Mouse (Mus musculus): ENCODE results near the gene Scrn2. TPM values are rescaled to one million over a fixed set of nuclear protein-coding genes. Genes with fewer than 3 reads are reported as not detected.

Gene Scrn2
- 20.6 and 21.2 TPM in 2 replicates for polyA plus RNA-seq (2015; fragmentation: Nextera tagmentation; extraction: Ambion mirVana)

- WGBS (ENCODE audit: insufficient replicate concordance), result under 1% methylated on average over 25 of the region's 25 CpGs
- Histone ChIP-seq H3K4me1 (ENCODE audit: insufficient read depth) (peaks cover 17% of the 10 kb centered on the region), H3K4me3 (ENCODE audit: low read depth, low read length) (peak within 1 kb of the TSS; percentile 68), H3K36me3 (replicated peaks; ENCODE audit: insufficient read depth, low read length) (no peaks in the 10 kb centered on the region), H3K9me3 (ENCODE audit: low read length) (no peaks in the 10 kb centered on the region), H3K27me3 (ENCODE audit: insufficient read depth, low read length) (0 out of 2 replicates have a peak, but pooled peaks cover under 1% of the 10 kb centered on the region), H3K9ac (replicated peaks) (peak within 1 kb of the TSS; percentile 72), H3K4me2 (ENCODE audit: low read depth, low read length) (peak within 1 kb of the TSS; percentile 88), H3K27ac (ENCODE audit: low read depth) (peak within 1 kb of the TSS; percentile 62)
- ATAC-seq (peak; percentile 83), DNase-seq (peak; percentile 93)
- TF ChIP-seq CTCF (IDR thresholded peaks at IDR 0.05; ENCODE audit: low read depth) (peak; percentile 92), EP300 (IDR thresholded peaks at IDR 0.05; ENCODE audit: low read depth) (no peak)
Measured at GRCm38 (mm10) chr11:97029686-97030417, at the start of gene Scrn2. Scrn2 (plus strand) TSS chr11:97029938.

DNA sequence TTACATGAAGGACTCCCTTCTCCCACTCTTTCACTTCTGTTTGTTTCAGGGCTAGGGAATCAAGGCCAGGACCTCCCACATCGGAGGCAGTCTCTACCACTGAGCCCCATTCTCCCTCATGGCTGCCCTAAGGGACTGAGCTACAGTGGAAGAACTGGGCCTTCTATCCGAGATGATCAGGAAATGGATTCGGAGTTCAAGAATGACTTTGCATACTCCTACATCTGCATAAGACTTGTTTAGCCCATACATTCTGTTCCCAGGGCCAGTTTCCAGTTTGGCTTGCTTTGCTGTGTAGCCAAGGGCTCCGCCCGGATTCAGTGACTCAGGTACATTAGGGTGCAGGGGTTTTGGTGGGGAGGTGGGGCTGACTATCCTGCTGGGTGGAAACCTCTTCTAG is 49.7 kb upstream of the Scrn2 start:
- DNase-seq (no peak), ATAC-seq (no peak)
- 72% methylated on average over 5 of the region's 5 CpGs for WGBS (ENCODE audit: insufficient replicate concordance)
- no peaks in the 10 kb centered on the region for H3K9me3 ChIP-seq (ENCODE audit: low read length)
- no peak overlapping the region for H3K9ac ChIP-seq (replicated peaks)
- no peak overlapping the region for H3K4me2 ChIP-seq (ENCODE audit: low read depth, low read length)
- no peak overlapping the region for H3K27ac ChIP-seq (ENCODE audit: low read depth)
- peaks cover 22% of the 10 kb centered on the region for H3K4me1 ChIP-seq (ENCODE audit: insufficient read depth)
- no peaks in the 10 kb centered on the region for H3K36me3 ChIP-seq (replicated peaks; ENCODE audit: insufficient read depth, low read length)
- H3K4me3 ChIP-seq (ENCODE audit: low read depth, low read length), result no peak overlapping the region
- no peak for TF ChIP-seq EP300 (IDR thresholded peaks at IDR 0.05; ENCODE audit: low read depth)
- TF ChIP-seq CTCF (IDR thresholded peaks at IDR 0.05; ENCODE audit: low read depth), result no peak
- H3K27me3 ChIP-seq (ENCODE audit: insufficient read depth, low read length), result no peaks in the 10 kb centered on the region

DNA sequence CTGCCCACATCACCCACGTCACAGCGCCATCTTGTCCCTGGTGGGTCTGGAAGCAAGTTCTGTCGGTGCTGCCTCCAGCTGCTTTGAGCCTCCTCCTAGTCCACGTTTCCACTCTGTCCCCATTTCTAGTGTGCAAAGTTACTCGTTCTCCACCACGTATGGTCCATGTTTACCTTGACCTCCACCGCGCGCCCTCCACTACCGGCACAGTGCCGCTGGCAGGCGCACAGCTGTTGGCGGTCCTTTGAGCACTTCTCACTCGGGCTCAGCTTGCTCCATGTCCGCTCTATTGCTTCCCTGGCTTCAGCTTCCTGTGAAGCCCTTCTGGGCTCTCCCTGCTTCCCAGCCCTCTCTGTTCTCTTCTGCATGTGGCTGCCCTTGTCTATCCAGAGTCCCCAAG is 48.3 kb upstream of the Scrn2 start:
- H3K9ac ChIP-seq (replicated peaks), result no peak overlapping the region
- no peaks in the 10 kb centered on the region for H3K27me3 ChIP-seq (ENCODE audit: insufficient read depth, low read length)
- H3K4me2 ChIP-seq (ENCODE audit: low read depth, low read length), result no peak overlapping the region
- no peak for TF ChIP-seq CTCF (IDR thresholded peaks at IDR 0.05; ENCODE audit: low read depth)
- no peak for TF ChIP-seq EP300 (IDR thresholded peaks at IDR 0.05; ENCODE audit: low read depth)
- DNase-seq (no peak), ATAC-seq (no peak)
- no peaks in the 10 kb centered on the region for H3K9me3 ChIP-seq (ENCODE audit: low read length)
- H3K4me1 ChIP-seq (ENCODE audit: insufficient read depth), result peaks cover 8% of the 10 kb centered on the region
- H3K27ac ChIP-seq (ENCODE audit: low read depth), result no peak overlapping the region
- no peaks in the 10 kb centered on the region for H3K36me3 ChIP-seq (replicated peaks; ENCODE audit: insufficient read depth, low read length)
- WGBS (ENCODE audit: insufficient replicate concordance), result 61% methylated on average over 15 of the region's 15 CpGs
- no peak overlapping the region for H3K4me3 ChIP-seq (ENCODE audit: low read depth, low read length)

DNA sequence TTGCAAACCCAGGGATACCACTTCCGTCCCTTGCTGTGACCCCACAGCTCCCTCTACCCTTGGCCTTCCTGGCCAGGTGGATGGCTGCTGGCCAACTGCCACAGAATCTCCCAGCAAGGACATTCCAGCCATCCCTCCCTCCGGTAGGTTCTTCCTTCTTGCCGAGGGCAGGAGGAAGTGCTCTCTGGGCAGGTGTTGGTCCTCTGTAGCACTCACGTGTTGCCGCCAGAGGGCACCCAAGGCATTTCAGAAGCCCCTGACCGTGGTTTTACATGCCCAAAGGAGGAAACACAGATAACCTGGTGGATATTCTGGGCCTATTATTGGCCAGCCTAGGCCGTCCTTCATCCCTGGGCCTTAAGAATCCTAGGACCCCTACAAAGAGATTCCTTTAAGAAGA is 47.4 kb upstream of the Scrn2 start:
- Histone ChIP-seq H3K4me1 (ENCODE audit: insufficient read depth) (peaks cover 9% of the 10 kb centered on the region), H3K9ac (replicated peaks) (no peak overlapping the region), H3K4me3 (ENCODE audit: low read depth, low read length) (no peak overlapping the region), H3K9me3 (ENCODE audit: low read length) (no peaks in the 10 kb centered on the region), H3K36me3 (replicated peaks; ENCODE audit: insufficient read depth, low read length) (no peaks in the 10 kb centered on the region), H3K27ac (ENCODE audit: low read depth) (no peak overlapping the region), H3K4me2 (ENCODE audit: low read depth, low read length) (peak overlapping the region; percentile 28; the same call in 1 of the 2 replicates), H3K27me3 (ENCODE audit: insufficient read depth, low read length) (0 out of 2 replicates have a peak, but pooled peaks cover 8% of the 10 kb centered on the region)
- ATAC-seq, result no peak
- DNase-seq, result peak; percentile 85
- no peak for TF ChIP-seq EP300 (IDR thresholded peaks at IDR 0.05; ENCODE audit: low read depth)
- TF ChIP-seq CTCF (IDR thresholded peaks at IDR 0.05; ENCODE audit: low read depth), result peak; percentile 96
- 7% methylated on average over 7 of the region's 7 CpGs for WGBS (ENCODE audit: insufficient replicate concordance)

- H3K27ac ChIP-seq (ENCODE audit: low read depth), result no peak within 1 kb of the TSS
- TF ChIP-seq EP300 (IDR thresholded peaks at IDR 0.05; ENCODE audit: low read depth), result no peak
- no peak for TF ChIP-seq CTCF (IDR thresholded peaks at IDR 0.05; ENCODE audit: low read depth)
- no peak within 1 kb of the TSS for H3K9ac ChIP-seq (replicated peaks)
- H3K36me3 ChIP-seq (replicated peaks; ENCODE audit: insufficient read depth, low read length), result no peaks in the 10 kb centered on the region
- DNase-seq (no peak), ATAC-seq (no peak)
- H3K27me3 ChIP-seq (ENCODE audit: insufficient read depth, low read length), result 0 out of 2 replicates have a peak, but pooled peaks cover 13% of the 10 kb centered on the region
- no peaks in the 10 kb centered on the region for H3K9me3 ChIP-seq (ENCODE audit: low read length)
- peaks cover 14% of the 10 kb centered on the region for H3K4me1 ChIP-seq (ENCODE audit: insufficient read depth)
- peak within 1 kb of the TSS; percentile 28; the same call in 1 of the 2 replicates for H3K4me2 ChIP-seq (ENCODE audit: low read depth, low read length)
- 72% methylated on average over 7 of the region's 7 CpGs for WGBS (ENCODE audit: insufficient replicate concordance)
- no peak within 1 kb of the TSS for H3K4me3 ChIP-seq (ENCODE audit: low read depth, low read length)
Measured at GRCm38 (mm10) chr11:96982859-96983258, 46.9 kb upstream of the Scrn2 start, which contains the start of gene Sp2. Sp2 (minus strand) TSS chr11:96982959.

DNA sequence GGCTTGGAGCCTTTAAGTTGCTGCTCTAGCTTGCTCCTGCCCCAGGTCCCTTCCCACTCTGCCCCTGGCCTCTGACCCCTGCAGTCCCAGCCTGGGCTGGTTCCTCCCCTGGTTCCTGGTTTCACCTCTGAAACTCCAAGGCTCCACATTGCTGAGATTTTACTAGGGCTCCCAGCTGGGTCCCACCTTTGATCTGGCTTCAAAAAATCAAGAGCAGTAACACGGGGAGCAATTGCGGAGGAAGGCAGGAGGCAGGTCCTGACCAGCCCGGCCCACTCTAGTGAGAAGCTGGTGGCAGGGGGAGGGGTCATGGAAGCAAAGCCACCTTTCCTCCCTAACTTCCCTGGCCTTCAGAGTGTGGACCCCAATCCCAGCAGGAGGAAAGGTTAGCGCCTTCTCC is 44.8 kb upstream of the Scrn2 start:
- no peak for ATAC-seq
- Histone ChIP-seq H3K9me3 (ENCODE audit: low read length) (no peaks in the 10 kb centered on the region), H3K9ac (replicated peaks) (no peak overlapping the region), H3K4me3 (ENCODE audit: low read depth, low read length) (no peak overlapping the region), H3K27me3 (ENCODE audit: insufficient read depth, low read length) (0 out of 2 replicates have a peak, but pooled peaks cover 21% of the 10 kb centered on the region), H3K4me2 (ENCODE audit: low read depth, low read length) (no peak overlapping the region), H3K36me3 (replicated peaks; ENCODE audit: insufficient read depth, low read length) (no peaks in the 10 kb centered on the region), H3K27ac (ENCODE audit: low read depth) (no peak overlapping the region), H3K4me1 (ENCODE audit: insufficient read depth) (peaks cover 11% of the 10 kb centered on the region)
- no peak for TF ChIP-seq EP300 (IDR thresholded peaks at IDR 0.05; ENCODE audit: low read depth)
- no peak for TF ChIP-seq CTCF (IDR thresholded peaks at IDR 0.05; ENCODE audit: low read depth)
- 53% methylated on average over 4 of the region's 4 CpGs for WGBS (ENCODE audit: insufficient replicate concordance)
- no peak for DNase-seq

Measured in liver, postnatal 0 days (tissue).